Mouse (Mus musculus): ENCODE data around the gene Vkorc1l1. TPM values are rescaled to one million over a fixed set of nuclear protein-coding genes. Genes with fewer than 3 reads are reported as not detected.
A peak's percentile ranks its signal among the peaks of the same experiment; 100 is the strongest.

The Vkorc1l1 gene
- polyA plus RNA-seq, 1 experiment from 2014 or later: 29.8 TPM

DNA sequence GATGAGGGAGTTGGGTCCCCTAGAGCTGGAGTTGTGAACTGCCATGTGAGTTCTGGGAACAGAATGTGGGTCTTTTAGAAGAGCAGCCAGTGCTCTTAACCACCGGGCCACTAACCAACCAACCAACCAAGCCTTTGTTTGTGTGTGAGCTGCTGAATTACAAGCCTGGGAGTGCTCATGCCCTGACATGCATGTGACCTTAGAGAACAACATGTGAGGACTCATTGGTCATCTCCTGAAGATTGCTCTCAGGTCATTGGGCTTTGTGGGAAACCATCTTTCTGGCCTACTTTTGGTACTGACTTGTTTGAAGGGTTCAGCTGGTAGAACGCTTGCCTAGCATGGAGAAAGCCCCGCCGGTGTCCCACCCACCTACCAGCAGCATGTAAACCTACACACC, 68.0 kb downstream of the Vkorc1l1 start:
- no peak for ATAC-seq
- WGBS (ENCODE audit: insufficient replicate concordance): 82% methylated on average over 4 of the region's 4 CpGs

DNA sequence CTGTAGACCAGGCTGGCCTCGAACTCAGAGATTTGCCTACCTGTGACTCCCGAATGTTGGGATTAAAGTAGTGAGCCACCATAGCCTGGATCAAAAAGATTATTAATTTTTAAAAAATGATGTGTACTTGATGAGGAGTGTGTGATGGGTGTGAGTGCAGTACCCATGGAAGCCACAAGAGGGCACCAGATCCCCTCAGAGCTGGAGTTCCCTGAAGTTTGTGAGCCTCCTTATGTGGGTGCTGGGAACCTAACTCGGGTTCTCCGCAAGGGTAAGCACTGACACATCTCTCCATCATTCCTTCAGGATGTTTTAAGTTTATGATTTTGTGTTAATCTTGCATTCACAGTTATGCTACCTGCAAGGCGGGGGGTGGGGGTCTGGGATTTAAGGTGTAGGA, 69.2 kb downstream of the Vkorc1l1 start:
- WGBS (ENCODE audit: insufficient replicate concordance): 81% methylated on average over 5 of the region's 5 CpGs
- peaks cover 15% of the 10 kb centered on the region for H3K9me3 ChIP-seq (replicated peaks)

More for the DNA sequence above, 68.0 kb downstream of the Vkorc1l1 start:
- no peak overlapping the region for H3K4me3 ChIP-seq
- peaks cover 41% of the 10 kb centered on the region for H3K36me3 ChIP-seq
- H3K27me3 ChIP-seq (replicated peaks): no peaks in the 10 kb centered on the region
- no peak overlapping the region for H3K27ac ChIP-seq
- peaks cover 8% of the 10 kb centered on the region for H3K4me1 ChIP-seq
- H3K9me3 ChIP-seq (replicated peaks): peaks cover 15% of the 10 kb centered on the region
- H3K9ac ChIP-seq: no peak overlapping the region
- no peak overlapping the region for H3K4me2 ChIP-seq

GRCm38 (mm10) chr5:130015104-130015503, 73.3 kb downstream of the Vkorc1l1 start:
- peaks cover 15% of the 10 kb centered on the region for H3K9me3 ChIP-seq (replicated peaks)
- 92% methylated on average over 3 of the region's 3 CpGs for WGBS (ENCODE audit: insufficient replicate concordance)
- no peak overlapping the region for H3K4me3 ChIP-seq
- H3K27me3 ChIP-seq (replicated peaks): no peaks in the 10 kb centered on the region
- no peak for ATAC-seq
- H3K36me3 ChIP-seq: peaks cover 73% of the 10 kb centered on the region
- H3K4me1 ChIP-seq: peaks cover 14% of the 10 kb centered on the region
- no peak overlapping the region for H3K4me2 ChIP-seq
- H3K9ac ChIP-seq: no peak overlapping the region
- no peak overlapping the region for H3K27ac ChIP-seq

More for the DNA sequence above, 69.2 kb downstream of the Vkorc1l1 start:
- Histone ChIP-seq H3K9ac (no peak overlapping the region), H3K36me3 (peaks cover 53% of the 10 kb centered on the region), H3K27ac (no peak overlapping the region), H3K4me2 (no peak overlapping the region), H3K4me1 (peaks cover 8% of the 10 kb centered on the region), H3K27me3 (replicated peaks) (no peaks in the 10 kb centered on the region), H3K4me3 (no peak overlapping the region)
- ATAC-seq: no peak

GRCm38 (mm10) chr5:130019461-130019860, 77.7 kb downstream of the Vkorc1l1 start:
- Histone ChIP-seq H3K27me3 (replicated peaks) (no peaks in the 10 kb centered on the region), H3K9me3 (replicated peaks) (no peaks in the 10 kb centered on the region), H3K4me1 (peaks cover 27% of the 10 kb centered on the region), H3K36me3 (peaks cover 35% of the 10 kb centered on the region), H3K4me3 (no peak overlapping the region), H3K27ac (no peak overlapping the region), H3K9ac (no peak overlapping the region), H3K4me2 (no peak overlapping the region)
- WGBS (ENCODE audit: insufficient replicate concordance): 68% methylated on average over 8 of the region's 8 CpGs
- ATAC-seq: no peak

DNA sequence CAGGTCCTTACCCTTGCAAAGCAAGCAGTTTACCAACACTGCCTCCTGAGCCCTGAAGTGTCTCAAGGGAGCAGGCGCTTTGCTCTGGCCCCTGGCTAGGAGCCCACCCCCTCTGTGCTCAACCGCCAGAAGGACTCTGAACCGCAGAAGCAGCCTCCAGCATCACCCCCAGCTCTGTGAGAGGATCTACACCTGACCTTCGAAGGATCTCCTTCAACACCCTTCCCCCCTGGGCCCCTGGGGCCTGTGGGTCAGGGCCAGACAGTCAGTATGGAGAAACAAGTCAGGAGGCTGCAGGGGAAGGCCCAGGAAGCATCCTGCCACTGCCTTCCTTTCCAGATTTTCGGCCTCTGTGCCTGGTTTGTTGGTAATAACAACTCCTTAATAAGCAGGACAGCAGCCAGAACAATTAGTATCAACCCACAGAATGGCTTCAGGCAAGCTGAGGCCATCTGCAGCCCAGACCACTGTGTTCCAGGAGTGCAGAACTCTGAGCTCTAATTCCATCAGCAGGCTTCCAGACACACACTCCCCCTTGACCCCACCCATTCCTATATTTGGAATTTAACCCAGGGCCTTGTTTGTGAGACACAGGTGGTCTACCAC, 79.7 kb downstream of the Vkorc1l1 start:
- Histone ChIP-seq H3K27ac (peak overlapping the region; percentile 33; the same call in 1 of the 2 replicates), H3K27me3 (replicated peaks) (0 out of 2 replicates have a peak, but pooled peaks cover 6% of the 10 kb centered on the region), H3K4me2 (0 out of 2 replicates have a peak overlapping the region, but pooled peaks have one; percentile 1), H3K9me3 (replicated peaks) (no peaks in the 10 kb centered on the region), H3K36me3 (peaks cover 16% of the 10 kb centered on the region), H3K4me3 (no peak overlapping the region), H3K4me1 (peaks cover 24% of the 10 kb centered on the region), H3K9ac (no peak overlapping the region)
- WGBS (ENCODE audit: insufficient replicate concordance): 61% methylated on average over 5 of the region's 5 CpGs
- ATAC-seq: no peak

GRCm38 (mm10) chr5:130022366-130022765, 80.6 kb downstream of the Vkorc1l1 start:
- Histone ChIP-seq H3K4me2 (peak overlapping the region; percentile 3), H3K27ac (no peak overlapping the region), H3K9ac (no peak overlapping the region)

DNA sequence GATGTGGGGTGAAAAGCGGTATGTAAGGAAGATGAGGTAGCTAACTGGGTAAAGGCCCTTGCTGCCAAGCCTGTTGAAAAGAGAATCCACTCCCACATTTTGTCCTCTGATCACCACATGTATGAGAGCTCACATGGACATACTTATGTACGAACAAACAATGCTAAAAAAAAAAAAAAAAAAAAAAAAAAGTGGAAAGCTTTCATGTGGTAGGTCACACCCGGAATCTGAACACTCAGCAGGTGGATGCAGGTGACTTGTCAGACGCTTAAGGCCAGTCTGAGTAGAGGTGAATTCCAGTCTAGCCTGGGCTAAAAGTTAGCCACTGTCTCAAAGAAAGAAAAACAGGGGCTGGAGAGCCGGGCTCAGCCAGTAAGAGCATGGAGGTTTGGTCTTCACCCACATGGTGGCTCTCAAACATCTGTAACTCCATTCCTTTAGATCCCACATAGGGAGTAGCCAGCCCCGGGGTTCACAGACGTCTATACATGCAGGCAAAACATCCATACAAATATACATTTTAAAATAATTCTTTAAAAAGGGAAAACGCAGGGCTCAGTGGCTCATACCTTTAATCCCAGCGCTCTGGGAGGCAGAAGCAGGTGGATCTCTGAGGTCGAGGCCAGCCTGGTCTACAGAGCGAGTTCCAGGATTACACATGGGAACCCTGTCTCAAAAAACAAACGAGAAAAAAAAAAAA, 81.4 kb downstream of the Vkorc1l1 start:
- Histone ChIP-seq H3K27ac (peak overlapping the region; percentile 90; the same call in 1 of the 2 replicates), H3K36me3 (peaks cover 1% of the 10 kb centered on the region)
- 34% methylated on average over 12 of the region's 12 CpGs for WGBS (ENCODE audit: insufficient replicate concordance)

More at GRCm38 (mm10) chr5:130022366-130022765, 80.6 kb downstream of the Vkorc1l1 start:
- no peak for ATAC-seq
- Histone ChIP-seq H3K4me1 (peaks cover 23% of the 10 kb centered on the region), H3K9me3 (replicated peaks) (no peaks in the 10 kb centered on the region), H3K4me3 (no peak overlapping the region), H3K27me3 (replicated peaks) (0 out of 2 replicates have a peak, but pooled peaks cover 12% of the 10 kb centered on the region), H3K36me3 (peaks cover 10% of the 10 kb centered on the region)
- WGBS (ENCODE audit: insufficient replicate concordance): 74% methylated on average over 7 of the region's 7 CpGs

GRCm38 (mm10) chr5:130023767-130024539, 82.2 kb downstream of the Vkorc1l1 start:
- peak overlapping the region; percentile 95 for H3K4me2 ChIP-seq
- H3K9me3 ChIP-seq (replicated peaks): no peaks in the 10 kb centered on the region
- peaks cover 29% of the 10 kb centered on the region for H3K4me1 ChIP-seq
- 0 out of 2 replicates have a peak, but pooled peaks cover 12% of the 10 kb centered on the region for H3K27me3 ChIP-seq (replicated peaks)
- peak overlapping the region; percentile 90 for H3K27ac ChIP-seq
- peak overlapping the region; percentile 77 for H3K9ac ChIP-seq
- ATAC-seq: peak; percentile 87
- WGBS (ENCODE audit: insufficient replicate concordance): 0% methylated on average over 32 of the region's 32 CpGs
- no peaks in the 10 kb centered on the region for H3K36me3 ChIP-seq
- H3K4me3 ChIP-seq: peak overlapping the region; percentile 71

More for the DNA sequence above, 81.4 kb downstream of the Vkorc1l1 start:
- Histone ChIP-seq H3K4me2 (peak overlapping the region; percentile 95), H3K9me3 (replicated peaks) (no peaks in the 10 kb centered on the region), H3K4me3 (peak overlapping the region; percentile 71), H3K27me3 (replicated peaks) (0 out of 2 replicates have a peak, but pooled peaks cover 12% of the 10 kb centered on the region), H3K4me1 (peaks cover 23% of the 10 kb centered on the region), H3K9ac (peak overlapping the region; percentile 77; the same call in 1 of the 2 replicates)
- no peak for ATAC-seq

DNA sequence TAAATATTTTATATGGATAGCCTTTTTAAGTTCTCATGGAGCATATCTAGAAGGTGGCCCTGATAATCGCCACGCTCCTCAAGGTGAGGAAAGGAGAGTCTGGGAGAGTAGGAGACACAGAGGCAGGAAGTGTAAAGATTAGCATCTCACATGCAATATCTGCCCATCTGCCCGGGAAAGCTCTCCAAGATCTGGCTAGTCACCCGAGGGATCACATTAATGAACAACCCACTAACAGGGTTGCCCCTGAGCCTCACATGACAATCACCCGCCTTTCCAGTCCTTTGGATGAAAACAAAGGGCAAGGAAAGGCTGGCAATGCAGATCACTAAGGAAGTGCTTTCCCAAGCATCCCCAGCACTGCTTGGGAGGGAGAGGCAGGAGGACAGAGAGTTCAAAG, 85.4 kb downstream of the Vkorc1l1 start:
- Histone ChIP-seq H3K4me3 (no peak overlapping the region), H3K27ac (no peak overlapping the region), H3K9ac (no peak overlapping the region), H3K36me3 (peaks cover 12% of the 10 kb centered on the region; the same call in 1 of the 2 replicates), H3K9me3 (replicated peaks) (no peaks in the 10 kb centered on the region), H3K4me2 (no peak overlapping the region), H3K4me1 (peaks cover 36% of the 10 kb centered on the region), H3K27me3 (replicated peaks) (0 out of 2 replicates have a peak, but pooled peaks cover 12% of the 10 kb centered on the region)
- no peak for ATAC-seq
- 62% methylated on average over 5 of the region's 5 CpGs for WGBS (ENCODE audit: insufficient replicate concordance)

DNA sequence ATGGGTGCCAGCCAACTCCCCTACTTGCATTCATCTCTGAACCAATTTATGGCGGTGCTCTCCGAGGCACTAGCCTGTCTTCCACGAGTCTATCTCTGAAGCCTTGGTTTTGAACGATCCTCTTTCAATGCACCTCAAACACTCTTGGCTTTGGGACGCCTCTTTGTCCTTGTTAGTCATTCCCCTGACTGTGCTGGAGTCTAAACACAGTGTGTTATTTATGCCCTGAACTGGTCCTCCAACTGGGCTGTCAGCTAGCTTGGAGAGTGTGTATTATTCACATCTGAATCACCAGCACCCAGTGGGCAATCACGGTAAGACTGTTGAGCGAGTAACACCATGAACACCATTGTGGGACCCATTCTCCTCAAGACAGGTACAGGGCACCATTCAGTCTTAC, 85.9 kb downstream of the Vkorc1l1 start:
- Histone ChIP-seq H3K27ac (no peak overlapping the region), H3K36me3 (peaks cover 12% of the 10 kb centered on the region; the same call in 1 of the 2 replicates), H3K27me3 (replicated peaks) (0 out of 2 replicates have a peak, but pooled peaks cover 12% of the 10 kb centered on the region), H3K4me2 (no peak overlapping the region), H3K9ac (no peak overlapping the region), H3K4me3 (no peak overlapping the region), H3K4me1 (peaks cover 42% of the 10 kb centered on the region), H3K9me3 (replicated peaks) (no peaks in the 10 kb centered on the region)
- 75% methylated on average over 7 of the region's 7 CpGs for WGBS (ENCODE audit: insufficient replicate concordance)
- no peak for ATAC-seq

GRCm38 (mm10) chr5:130029142-130029897, 87.5 kb downstream of the Vkorc1l1 start, which contains the start of the genes Asl and Crcp:
Gene Asl (minus strand): TSS chr5:130029247.
Gene Crcp (plus strand): TSS chr5:130029290.
- Histone ChIP-seq H3K36me3 (peaks cover 12% of the 10 kb centered on the region; the same call in 1 of the 2 replicates), H3K27me3 (replicated peaks) (0 out of 2 replicates have a peak, but pooled peaks cover 12% of the 10 kb centered on the region), H3K4me3 (peak within 1 kb of the TSS; percentile 87), H3K4me2 (peak within 1 kb of the TSS; percentile 89), H3K27ac (peak within 1 kb of the TSS; percentile 93), H3K9me3 (replicated peaks) (no peaks in the 10 kb centered on the region), H3K9ac (peak within 1 kb of the TSS; percentile 86), H3K4me1 (peaks cover 46% of the 10 kb centered on the region)
- WGBS (ENCODE audit: insufficient replicate concordance): 1% methylated on average over 51 of the region's 51 CpGs
- peak; percentile 85 for ATAC-seq

Measured in liver, embryonic 12.5 days (tissue).